Mouse (Mus musculus) small intestine, adult 2 months (tissue): ENCODE data around the gene Sptan1.

Source experiments
- CTCF ChIP-seq: fragments of 200-500 bp; IDR thresholded peaks from 2 replicates; pipeline ENCODE4 v1.5.1; 2012; ENCODE audit warnings: low read depth, mild to moderate bottlenecking, control low read depth, inconsistent platforms, low read length, moderate library complexity, mixed read lengths; ENCODE audit not compliant: insufficient replicate concordance, insufficient read length; ENCODE audit errors: extremely low read depth
- POLR2A ChIP-seq: fragments of 200-500 bp; IDR thresholded peaks from 2 replicates; pipeline ENCODE4 v1.6.1; 2012; ENCODE audit warnings: low read depth, mild to moderate bottlenecking, control low read depth, inconsistent platforms, low read length, moderate library complexity

GRCm38 (mm10) chr2:30044550-30044949, 79.2 kb downstream of the Sptan1 start:
- TF ChIP-seq CTCF (no peak), POLR2A (no peak)
